Mouse (Mus musculus): Measurements from ENCODE around the gene Pik3r5.

DNA sequence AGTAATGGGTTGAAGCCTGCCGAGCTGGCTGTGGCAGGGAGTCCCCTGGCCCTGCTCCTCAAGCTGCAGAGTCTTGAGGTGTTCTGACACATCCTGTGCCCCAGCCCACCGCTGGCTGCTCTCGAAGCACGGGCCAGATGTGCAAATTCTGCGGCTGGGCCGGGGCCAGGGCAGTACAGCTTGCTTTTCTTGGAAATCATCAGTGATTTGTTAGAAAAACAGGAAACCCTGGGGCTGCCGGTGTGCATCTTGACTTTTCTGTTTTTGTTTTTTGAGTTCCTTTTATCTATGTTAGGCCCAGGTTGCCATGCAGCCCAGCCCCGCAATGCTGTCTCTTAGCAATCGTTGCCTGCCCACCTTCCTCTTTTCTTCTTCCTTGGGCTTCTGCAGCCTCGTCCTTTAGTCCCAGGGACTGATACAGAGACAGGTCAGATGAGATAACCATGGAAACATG is 19.4 kb downstream of the Pik3r5 start:
- TF ChIP-seq POLR2A (IDR thresholded peaks at IDR 0.05; ENCODE audit: control insufficient read depth in 1 of 2, insufficient read depth in 1 of 2, low read depth in 1 of 2, low read length in 2 of 2, poor library complexity in 1 of 2) (no peak), POLR2AphosphoS5 (IDR thresholded peaks at IDR 0.05; ENCODE audit: borderline replicate concordance, low read depth, low read length) (no peak), CTCF (IDR thresholded peaks at IDR 0.05 in 2 of 3, conservative IDR thresholded peaks at IDR 0.05 in 1 of 3; ENCODE audit: control insufficient read depth in 1 of 3, insufficient read depth in 1 of 3, low read depth in 2 of 3, low read length in 3 of 3, poor library complexity in 1 of 3, severe bottlenecking in 1 of 3) (no peak), MYC (IDR thresholded peaks at IDR 0.05; ENCODE audit: low read depth, low read length) (no peak), CHD2 (IDR thresholded peaks at IDR 0.05; ENCODE audit: low read length) (no peak), TBP (IDR thresholded peaks at IDR 0.05; ENCODE audit: low read depth, low read length) (no peak), UBTF (IDR thresholded peaks at IDR 0.05; ENCODE audit: borderline replicate concordance, insufficient read depth, low read depth, low read length) (no peak), RCOR1 (IDR thresholded peaks at IDR 0.05; ENCODE audit: low read depth, low read length) (no peak), ZKSCAN1 (IDR thresholded peaks at IDR 0.05; ENCODE audit: low read depth, low read length) (no peak), POLR2AphosphoS2 (IDR thresholded peaks at IDR 0.05; ENCODE audit: low read length) (no peak)
